Mouse (Mus musculus) macrophage (primary cell): ENCODE results near the gene Hbs1l. TPM values are rescaled to one million over a fixed set of nuclear protein-coding genes. Genes with fewer than 3 reads are reported as not detected.

Experiments
- H3K27ac ChIP-seq: fragments of 350-480 bp; formaldehyde crosslinking; 2 replicates; pipeline ENCODE4 v1.9.0; 2021
- H3K36me3 ChIP-seq: fragments of 350-480 bp; formaldehyde crosslinking; 2 replicates; pipeline ENCODE4 v1.9.0; 2021; ENCODE audit errors: inconsistent target
- H3K4me3 ChIP-seq: fragments of 350-480 bp; formaldehyde crosslinking; 2 replicates; pipeline ENCODE4 v1.9.0; 2021; ENCODE audit errors: inconsistent target
- H3K79me2 ChIP-seq: fragments of 350-480 bp; formaldehyde crosslinking; 2 replicates; pipeline ENCODE4 v1.9.0; 2021; ENCODE audit errors: inconsistent target
- WGBS: methylation state at CpG from one replicate; pipeline ENCODE4 v1.1.7; 2026; ENCODE audit warnings: inconsistent platforms; ENCODE audit not compliant: missing documents; 5-methylcytosine and 5-hydroxymethylcytosine counted together
- polyA plus RNA-seq: library from polyadenylated mRNA; stranded (reverse); fragments of 250-400 nt; gene quantifications from 3 replicates; pipeline ENCODE4 v1.2.4, GENCODE M21; 2018; ENCODE audit warnings: inconsistent platforms
- total RNA-seq, 78 experiments: library from RNA; depleted of rRNA; stranded (reverse); fragments of 250-400 nt; gene quantifications; 1 replicate in 9 of 78; 2 replicates in 24 of 78; 3 replicates in 43 of 78; 4 replicates in 2 of 78; pipeline ENCODE4 v1.2.4; 2018; ENCODE audit warnings: inconsistent platforms in 56 of 78

The Hbs1l gene
- 100 to 1,000 TPM in 19 of 26 experiments, 10 to 100 TPM in 7; 69.5 to 156 (median 129) TPM for total RNA-seq (2018; cell fraction: chromatin; rRNA removed)
- 10 to 100 TPM; 25.0 to 33.6 (median 29.8) TPM for total RNA-seq (2018; cell fraction: cytosol; rRNA removed)
- total RNA-seq (2018; cell fraction: nucleus; rRNA removed), result 100 to 1,000 TPM in 1 of 26 experiments, 10 to 100 TPM in 25; 50.8 to 106 (median 77.9) TPM
- 21.1 to 31.6 TPM (median 23.5 TPM) in 3 replicates for polyA plus RNA-seq

DNA sequence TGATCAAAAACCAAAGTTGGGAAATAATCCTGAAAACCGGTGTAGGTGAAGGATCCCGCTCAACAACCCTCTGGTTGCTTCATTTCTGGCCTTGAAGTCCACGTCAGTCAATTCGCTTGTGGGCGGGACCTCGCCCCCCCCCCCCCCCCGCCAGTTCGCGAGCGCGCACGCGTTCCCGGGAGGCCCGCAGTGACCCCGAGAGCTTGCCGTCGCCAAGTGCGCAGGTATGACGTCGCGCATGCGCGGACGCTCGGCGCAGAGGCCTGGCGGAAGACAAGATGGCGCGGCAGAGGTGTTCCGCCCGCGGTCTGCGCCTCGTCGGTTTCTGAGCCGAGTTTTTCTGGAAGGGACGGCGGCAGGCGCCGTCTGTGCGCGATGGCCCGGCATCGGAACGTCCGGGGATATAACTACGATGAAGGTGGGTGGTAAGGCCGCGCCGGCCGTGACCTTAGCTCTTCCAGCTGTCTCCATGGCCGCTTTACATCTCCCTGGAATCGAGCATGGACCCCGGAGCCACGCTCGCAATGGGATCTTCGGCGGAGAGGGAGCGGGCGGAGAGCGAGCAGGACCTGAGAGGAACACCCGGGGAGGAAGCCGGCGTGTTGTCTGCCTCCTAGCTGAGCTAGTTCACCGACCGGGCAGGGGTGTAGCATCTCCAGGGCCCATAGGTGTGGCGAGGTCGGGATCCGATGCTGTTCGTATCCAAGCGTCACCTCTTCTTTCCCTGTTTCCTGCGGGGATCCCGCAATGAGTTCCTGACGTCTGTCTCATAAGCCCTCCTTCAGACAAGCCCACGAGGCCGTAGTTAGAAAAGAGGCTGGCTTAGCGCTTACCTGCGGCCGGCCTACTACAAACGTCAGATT, at the start of gene Hbs1l:
Hbs1l (plus strand) TSS at position 221 of the 863 bp plus-strand sequence.
- under 1% methylated on average over 62 of the region's 81 CpGs for WGBS
- H3K27ac ChIP-seq, result peak within 1 kb of the TSS; percentile 34
- peaks cover 51% of the 10 kb centered on the region for H3K79me2 ChIP-seq
- H3K4me3 ChIP-seq, result peak within 1 kb of the TSS; percentile 100
- H3K36me3 ChIP-seq, result peaks cover 15% of the 10 kb centered on the region; the same call in 1 of the 2 replicates

GRCm38 (mm10) chr10:21248556-21248955, 47.2 kb upstream of the Hbs1l start:
- 94% methylated on average over 4 of the region's 4 CpGs for WGBS
- no peak overlapping the region for H3K27ac ChIP-seq
- H3K36me3 ChIP-seq, result no peaks in the 10 kb centered on the region
- H3K79me2 ChIP-seq, result no peaks in the 10 kb centered on the region
- no peak overlapping the region for H3K4me3 ChIP-seq

DNA sequence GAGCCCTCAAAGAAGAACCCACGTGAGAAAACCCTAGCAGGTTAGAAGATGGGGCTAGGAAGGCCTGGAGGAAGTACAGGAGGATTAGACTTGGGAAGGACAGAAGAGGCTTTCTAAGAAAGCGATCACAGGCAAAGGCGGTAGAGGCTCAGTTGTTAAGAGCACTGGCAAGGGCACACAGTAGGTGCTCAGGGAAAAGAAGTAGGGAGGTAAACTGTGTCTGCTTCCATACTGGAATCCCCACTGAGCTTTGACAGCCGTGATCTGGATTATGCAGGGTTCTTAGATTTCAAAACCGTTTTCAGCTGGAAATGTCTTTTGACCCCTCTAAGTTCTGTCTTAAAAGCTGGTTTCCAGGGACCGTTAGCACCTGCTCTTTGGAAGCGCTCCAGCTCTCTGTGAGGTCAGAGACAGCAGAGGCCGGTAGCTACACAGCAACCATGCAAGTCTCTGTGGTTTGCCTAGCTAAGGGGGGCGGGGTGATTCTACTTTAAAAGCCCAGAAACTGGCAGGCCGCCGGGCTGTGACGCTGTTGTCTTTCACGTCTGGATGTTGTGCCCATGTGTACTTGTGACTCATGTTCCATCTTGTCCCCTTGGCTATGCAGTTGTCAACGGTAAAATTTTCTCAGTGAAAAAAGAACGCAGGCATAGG, 43.8 kb upstream of the Hbs1l start:
- no peaks in the 10 kb centered on the region for H3K79me2 ChIP-seq
- H3K36me3 ChIP-seq, result no peaks in the 10 kb centered on the region
- WGBS, result 27% methylated on average over 15 of the region's 15 CpGs
- H3K4me3 ChIP-seq, result no peak overlapping the region
- no peak overlapping the region for H3K27ac ChIP-seq

GRCm38 (mm10) chr10:21252800-21253199, 43.0 kb upstream of the Hbs1l start:
- Histone ChIP-seq H3K4me3 (no peak overlapping the region), H3K27ac (no peak overlapping the region), H3K79me2 (no peaks in the 10 kb centered on the region), H3K36me3 (no peaks in the 10 kb centered on the region)
- 90% methylated on average over 4 of the region's 4 CpGs for WGBS

- Histone ChIP-seq H3K4me3 (no peak overlapping the region), H3K36me3 (no peaks in the 10 kb centered on the region), H3K79me2 (no peaks in the 10 kb centered on the region), H3K27ac (no peak overlapping the region)
- 94% methylated on average over 12 of the region's 12 CpGs for WGBS
Observed at GRCm38 (mm10) chr10:21254266-21255140, 41.3 kb upstream of the Hbs1l start.

GRCm38 (mm10) chr10:21257244-21257643, 38.5 kb upstream of the Hbs1l start:
- Histone ChIP-seq H3K79me2 (no peaks in the 10 kb centered on the region), H3K27ac (no peak overlapping the region), H3K36me3 (no peaks in the 10 kb centered on the region), H3K4me3 (no peak overlapping the region)
- WGBS, result 86% methylated on average over 5 of the region's 5 CpGs

GRCm38 (mm10) chr10:21259649-21260048, 36.1 kb upstream of the Hbs1l start:
- WGBS, result 94% methylated on average over 2 of the region's 2 CpGs
- Histone ChIP-seq H3K27ac (no peak overlapping the region), H3K79me2 (no peaks in the 10 kb centered on the region), H3K36me3 (no peaks in the 10 kb centered on the region), H3K4me3 (no peak overlapping the region)

- WGBS, result 93% methylated on average over 6 of the region's 11 CpGs
- Histone ChIP-seq H3K27ac (no peak overlapping the region), H3K79me2 (no peaks in the 10 kb centered on the region), H3K4me3 (no peak overlapping the region), H3K36me3 (no peaks in the 10 kb centered on the region)
Observed at GRCm38 (mm10) chr10:21265188-21265587, 30.6 kb upstream of the Hbs1l start.

DNA sequence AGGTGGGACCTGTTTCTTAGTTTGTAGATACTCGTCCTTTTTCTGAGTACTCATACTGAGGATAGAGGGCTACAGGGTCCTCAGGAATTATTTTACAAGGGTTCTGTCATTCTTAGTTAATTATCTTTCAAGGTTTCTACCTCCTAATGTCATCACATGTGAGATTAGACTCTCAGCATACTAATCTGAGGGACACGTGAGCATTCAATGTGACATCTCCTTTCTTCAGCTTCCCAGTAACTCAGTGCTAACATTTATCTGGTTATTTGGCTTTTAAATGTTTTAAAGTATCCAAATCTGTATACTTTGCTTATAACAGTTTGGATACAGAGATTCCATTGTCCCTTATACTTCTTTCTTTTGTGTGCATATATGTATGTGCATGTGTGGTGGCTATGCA, 28.3 kb upstream of the Hbs1l start:
- no peak overlapping the region for H3K4me3 ChIP-seq
- H3K79me2 ChIP-seq, result no peaks in the 10 kb centered on the region
- no peaks in the 10 kb centered on the region for H3K36me3 ChIP-seq
- H3K27ac ChIP-seq, result no peak overlapping the region
- 64% methylated on average over 2 of the region's 2 CpGs for WGBS

- no peaks in the 10 kb centered on the region for H3K36me3 ChIP-seq
- WGBS, result 75% methylated on average over 6 of the region's 6 CpGs
- no peak overlapping the region for H3K4me3 ChIP-seq
- H3K27ac ChIP-seq, result no peak overlapping the region
- H3K79me2 ChIP-seq, result no peaks in the 10 kb centered on the region
Observed at GRCm38 (mm10) chr10:21268786-21269410, 26.9 kb upstream of the Hbs1l start.

GRCm38 (mm10) chr10:21269920-21270319, 25.9 kb upstream of the Hbs1l start:
- H3K4me3 ChIP-seq, result no peak overlapping the region

DNA sequence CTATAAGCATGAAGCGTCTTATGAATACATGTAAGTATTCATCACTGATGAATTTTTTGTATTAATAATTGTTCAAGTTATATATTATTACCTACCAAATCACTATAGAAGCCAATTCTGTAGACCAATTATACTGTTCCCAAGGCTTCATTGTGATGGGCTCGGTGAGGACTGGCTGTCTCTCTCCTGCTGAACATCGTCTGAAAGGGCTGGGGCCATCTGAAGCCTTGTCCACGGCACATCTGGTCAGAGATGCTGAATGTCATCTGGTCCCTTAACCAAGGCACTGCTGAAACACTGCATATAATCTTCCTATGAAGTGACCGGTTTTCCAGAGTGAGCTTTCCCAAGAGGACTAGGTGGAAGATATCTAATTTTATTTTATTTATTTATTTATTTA, 24.9 kb upstream of the Hbs1l start:
- Histone ChIP-seq H3K4me3 (no peak overlapping the region), H3K36me3 (no peaks in the 10 kb centered on the region), H3K27ac (no peak overlapping the region), H3K79me2 (no peaks in the 10 kb centered on the region)
- 97% methylated on average over 5 of the region's 5 CpGs for WGBS

More at GRCm38 (mm10) chr10:21269920-21270319, 25.9 kb upstream of the Hbs1l start:
- no peaks in the 10 kb centered on the region for H3K36me3 ChIP-seq
- no peak overlapping the region for H3K27ac ChIP-seq
- 86% methylated on average over 2 of the region's 2 CpGs for WGBS
- H3K79me2 ChIP-seq, result no peaks in the 10 kb centered on the region

GRCm38 (mm10) chr10:21271310-21271709, 24.5 kb upstream of the Hbs1l start:
- Histone ChIP-seq H3K27ac (no peak overlapping the region), H3K36me3 (no peaks in the 10 kb centered on the region), H3K4me3 (no peak overlapping the region), H3K79me2 (no peaks in the 10 kb centered on the region)
- WGBS, result 91% methylated on average over 2 of the region's 2 CpGs

DNA sequence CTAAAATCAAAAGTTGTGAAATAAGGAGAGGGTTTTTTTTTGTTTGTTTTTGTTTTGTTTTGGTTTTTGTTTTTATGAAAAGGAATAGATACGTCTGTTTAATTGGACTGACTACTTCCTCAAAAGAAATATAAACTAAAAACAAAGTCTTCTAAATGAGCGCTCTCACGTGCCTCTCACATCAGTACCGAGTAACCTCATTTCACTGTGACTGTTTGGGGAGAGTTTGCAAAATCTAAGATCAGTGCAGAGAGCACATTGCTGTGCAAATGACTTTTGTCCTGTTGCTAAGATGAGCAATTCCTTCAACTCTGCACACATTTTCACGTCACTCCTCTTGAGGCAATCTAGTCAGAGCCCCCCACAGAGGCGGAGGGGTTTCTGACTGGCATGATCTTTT, 24.0 kb upstream of the Hbs1l start:
- H3K4me3 ChIP-seq, result no peak overlapping the region
- no peaks in the 10 kb centered on the region for H3K36me3 ChIP-seq
- H3K27ac ChIP-seq, result no peak overlapping the region
- 87% methylated on average over 6 of the region's 6 CpGs for WGBS
- H3K79me2 ChIP-seq, result no peaks in the 10 kb centered on the region
